Mouse (Mus musculus): ENCODE results near the gene Evl. TPM values are rescaled to one million over a fixed set of nuclear protein-coding genes. Genes with fewer than 3 reads are reported as not detected.

Gene Evl
- polyA plus RNA-seq, 1 experiment from 2014 or later: 50.7 TPM

GRCm38 (mm10) chr12:108604546-108604945, 50.0 kb downstream of the Evl start:
- no peak overlapping the region for H3K27ac ChIP-seq
- DNase-seq (ENCODE audit: low spot score): no peak
- no peaks in the 10 kb centered on the region for H3K36me3 ChIP-seq
- no peaks in the 10 kb centered on the region for H3K9me3 ChIP-seq (replicated peaks)
- H3K4me1 ChIP-seq: peaks cover 14% of the 10 kb centered on the region
- no peaks in the 10 kb centered on the region for H3K27me3 ChIP-seq (ENCODE audit: low read depth, poor library complexity, severe bottlenecking)
- H3K4me3 ChIP-seq: no peak overlapping the region

GRCm38 (mm10) chr12:108605521-108606281, 51.2 kb downstream of the Evl start:
- no peaks in the 10 kb centered on the region for H3K27me3 ChIP-seq (ENCODE audit: low read depth, poor library complexity, severe bottlenecking)
- WGBS: 76% methylated on average over 12 of the region's 12 CpGs
- H3K4me3 ChIP-seq: no peak overlapping the region
- no peak overlapping the region for H3K27ac ChIP-seq
- no peak for DNase-seq (ENCODE audit: low spot score)
- H3K9me3 ChIP-seq (replicated peaks): no peaks in the 10 kb centered on the region
- peaks cover 14% of the 10 kb centered on the region for H3K4me1 ChIP-seq
- 0 out of 2 replicates have a peak, but pooled peaks cover 3% of the 10 kb centered on the region for H3K36me3 ChIP-seq

DNA sequence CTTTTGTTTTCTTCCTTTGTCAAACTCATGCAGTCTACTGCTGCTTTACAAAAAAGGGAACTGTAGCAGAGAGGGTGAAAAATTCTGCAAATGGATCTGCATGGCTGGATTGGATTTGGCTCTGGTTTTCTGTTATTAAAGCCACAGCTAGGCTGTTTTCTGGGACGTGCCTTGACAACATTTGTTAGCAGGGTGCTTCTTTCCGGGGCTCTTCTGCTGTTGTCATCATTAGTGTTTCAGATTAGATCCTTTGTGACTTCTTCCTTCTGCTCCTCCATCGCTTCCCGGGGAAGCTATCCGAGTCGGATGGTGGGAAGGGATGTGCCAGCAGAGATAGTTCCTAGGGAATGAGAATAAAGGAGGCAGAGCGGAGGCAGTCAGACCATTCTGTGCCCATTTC, 51.8 kb downstream of the Evl start:
- H3K27me3 ChIP-seq (ENCODE audit: low read depth, poor library complexity, severe bottlenecking): no peaks in the 10 kb centered on the region
- DNase-seq (ENCODE audit: low spot score): no peak
- peaks cover 11% of the 10 kb centered on the region for H3K4me1 ChIP-seq
- WGBS: 92% methylated on average over 7 of the region's 7 CpGs
- no peak overlapping the region for H3K4me3 ChIP-seq
- no peak overlapping the region for H3K27ac ChIP-seq
- H3K36me3 ChIP-seq: peaks cover 9% of the 10 kb centered on the region
- no peaks in the 10 kb centered on the region for H3K9me3 ChIP-seq (replicated peaks)

DNA sequence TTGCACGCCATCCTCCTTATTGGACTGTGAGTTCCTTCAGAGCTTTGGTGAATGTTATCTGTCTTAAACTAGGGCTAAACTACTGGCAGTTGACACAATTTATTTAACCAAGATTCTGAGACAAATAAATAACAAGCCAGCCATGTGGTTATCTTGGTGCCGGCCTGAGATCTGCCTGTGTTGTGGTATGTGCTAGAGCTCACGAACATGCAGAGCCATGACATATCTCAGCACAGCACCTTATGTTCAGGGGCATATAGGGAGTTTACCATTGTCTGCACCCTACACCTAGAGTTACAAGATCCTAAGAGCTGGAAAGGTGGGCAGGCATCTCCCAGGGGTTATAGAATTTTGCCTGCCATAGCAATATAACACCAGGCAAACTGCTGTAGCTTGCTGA, 54.9 kb downstream of the Evl start:
- no peak overlapping the region for H3K4me3 ChIP-seq
- peaks cover 11% of the 10 kb centered on the region for H3K4me1 ChIP-seq
- H3K27me3 ChIP-seq (ENCODE audit: low read depth, poor library complexity, severe bottlenecking): no peaks in the 10 kb centered on the region
- no peak overlapping the region for H3K27ac ChIP-seq
- no peak for DNase-seq (ENCODE audit: low spot score)
- no peaks in the 10 kb centered on the region for H3K9me3 ChIP-seq (replicated peaks)
- peaks cover 14% of the 10 kb centered on the region for H3K36me3 ChIP-seq
- WGBS: 92% methylated on average over 3 of the region's 3 CpGs

DNA sequence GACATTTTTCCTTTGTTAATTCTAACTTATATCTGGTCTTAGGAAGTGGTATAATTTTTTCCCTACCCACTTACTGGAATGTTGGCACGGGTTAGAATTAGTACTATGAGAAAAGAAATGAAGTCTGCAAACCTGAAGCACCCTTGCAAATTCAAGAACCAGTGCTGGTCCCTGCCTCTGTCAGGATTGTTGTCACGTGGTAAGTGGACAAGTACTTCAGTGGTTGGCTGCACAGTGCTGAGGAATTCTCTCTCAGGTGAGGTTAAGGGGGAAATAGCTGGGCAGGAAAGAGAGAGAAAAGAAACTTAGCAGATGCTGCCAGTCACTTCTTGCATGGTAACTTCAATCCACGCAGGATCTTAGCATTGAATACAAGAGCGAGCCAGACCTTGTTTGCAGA, 55.7 kb downstream of the Evl start:
- DNase-seq (ENCODE audit: low spot score): no peak
- H3K4me3 ChIP-seq: no peak overlapping the region
- H3K9me3 ChIP-seq (replicated peaks): no peaks in the 10 kb centered on the region
- H3K36me3 ChIP-seq: peaks cover 14% of the 10 kb centered on the region
- H3K27ac ChIP-seq: no peak overlapping the region
- 89% methylated on average over 4 of the region's 4 CpGs for WGBS
- peaks cover 9% of the 10 kb centered on the region for H3K4me1 ChIP-seq
- no peaks in the 10 kb centered on the region for H3K27me3 ChIP-seq (ENCODE audit: low read depth, poor library complexity, severe bottlenecking)

- Histone ChIP-seq H3K9me3 (replicated peaks) (no peaks in the 10 kb centered on the region), H3K27me3 (ENCODE audit: low read depth, poor library complexity, severe bottlenecking) (no peaks in the 10 kb centered on the region), H3K27ac (no peak overlapping the region), H3K4me1 (peaks cover 9% of the 10 kb centered on the region), H3K36me3 (peaks cover 19% of the 10 kb centered on the region), H3K4me3 (no peak overlapping the region)
- WGBS: 48% methylated on average over 3 of the region's 3 CpGs
- no peak for DNase-seq (ENCODE audit: low spot score)
These were observed 58.6 kb downstream of the Evl start for GRCm38 (mm10) chr12:108613081-108613480.

DNA sequence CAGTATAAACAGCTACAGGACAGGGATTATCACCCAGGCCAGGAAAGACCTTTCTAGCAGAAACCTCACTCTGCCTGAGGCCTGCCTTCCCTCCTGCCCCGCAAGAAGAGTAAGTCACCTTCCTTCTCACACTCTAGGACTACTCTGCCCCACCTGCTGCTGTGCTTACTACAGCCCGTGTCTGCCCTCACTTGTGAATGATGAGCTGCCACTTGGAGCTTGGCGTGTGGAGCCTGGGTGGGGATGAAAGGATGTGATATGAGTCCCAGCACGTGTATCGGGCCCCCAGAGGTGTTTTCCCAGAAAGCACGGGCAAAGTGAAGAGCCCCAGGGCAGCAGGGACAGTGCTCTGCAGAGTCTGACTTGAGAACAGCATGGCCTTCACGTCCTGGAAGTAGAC, 63.0 kb downstream of the Evl start:
- H3K27ac ChIP-seq: no peak overlapping the region
- no peak for DNase-seq (ENCODE audit: low spot score)
- no peaks in the 10 kb centered on the region for H3K27me3 ChIP-seq (ENCODE audit: low read depth, poor library complexity, severe bottlenecking)

DNA sequence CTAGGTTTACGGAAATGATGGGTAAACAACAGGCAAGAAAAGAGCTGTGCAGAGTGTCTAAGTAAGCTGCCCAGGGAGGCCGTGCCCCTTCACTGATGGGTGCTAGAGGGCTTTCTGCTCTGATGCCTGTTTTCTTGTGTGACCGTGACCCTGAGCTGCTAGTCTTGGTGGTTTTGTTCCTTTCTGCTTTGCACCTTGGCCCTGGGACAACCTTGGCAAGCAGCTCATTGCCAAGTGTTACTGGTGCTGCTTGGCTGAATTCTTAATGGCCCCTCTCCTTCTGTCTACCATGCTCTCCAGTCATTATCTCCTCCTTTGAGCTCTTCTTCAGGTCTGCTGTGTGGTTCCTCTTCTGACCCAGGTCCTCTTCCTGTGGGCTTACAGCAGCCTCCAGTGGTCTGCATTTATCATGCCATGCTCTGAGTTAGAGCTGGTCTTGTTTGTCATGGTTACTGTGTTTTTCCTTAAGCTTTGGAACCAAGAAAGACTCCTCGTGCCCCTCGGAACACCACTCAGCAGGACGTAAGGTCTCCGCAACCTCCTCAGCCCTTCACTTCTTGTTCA, 65.4 kb downstream of the Evl start:
- H3K4me3 ChIP-seq: no peak overlapping the region
- no peaks in the 10 kb centered on the region for H3K9me3 ChIP-seq (replicated peaks)
- H3K27me3 ChIP-seq (ENCODE audit: low read depth, poor library complexity, severe bottlenecking): no peaks in the 10 kb centered on the region
- WGBS: 95% methylated on average over 7 of the region's 7 CpGs
- peaks cover 15% of the 10 kb centered on the region for H3K4me1 ChIP-seq
- peaks cover 14% of the 10 kb centered on the region; the same call in 1 of the 2 replicates for H3K36me3 ChIP-seq
- DNase-seq (ENCODE audit: low spot score): no peak
- H3K27ac ChIP-seq: no peak overlapping the region

More for the DNA sequence above, 63.0 kb downstream of the Evl start:
- Histone ChIP-seq H3K4me3 (no peak overlapping the region), H3K36me3 (peaks cover 16% of the 10 kb centered on the region), H3K4me1 (peaks cover 15% of the 10 kb centered on the region), H3K9me3 (replicated peaks) (no peaks in the 10 kb centered on the region)
- WGBS: 80% methylated on average over 7 of the region's 7 CpGs

- Histone ChIP-seq H3K4me3 (no peak overlapping the region), H3K4me1 (peaks cover 17% of the 10 kb centered on the region), H3K9me3 (replicated peaks) (no peaks in the 10 kb centered on the region), H3K27ac (no peak overlapping the region), H3K27me3 (ENCODE audit: low read depth, poor library complexity, severe bottlenecking) (no peaks in the 10 kb centered on the region), H3K36me3 (peaks cover 12% of the 10 kb centered on the region; the same call in 1 of the 2 replicates)
- no peak for DNase-seq (ENCODE audit: low spot score)
- 90% methylated on average over 5 of the region's 5 CpGs for WGBS
These were observed 67.9 kb downstream of the Evl start for GRCm38 (mm10) chr12:108622406-108622805.

DNA sequence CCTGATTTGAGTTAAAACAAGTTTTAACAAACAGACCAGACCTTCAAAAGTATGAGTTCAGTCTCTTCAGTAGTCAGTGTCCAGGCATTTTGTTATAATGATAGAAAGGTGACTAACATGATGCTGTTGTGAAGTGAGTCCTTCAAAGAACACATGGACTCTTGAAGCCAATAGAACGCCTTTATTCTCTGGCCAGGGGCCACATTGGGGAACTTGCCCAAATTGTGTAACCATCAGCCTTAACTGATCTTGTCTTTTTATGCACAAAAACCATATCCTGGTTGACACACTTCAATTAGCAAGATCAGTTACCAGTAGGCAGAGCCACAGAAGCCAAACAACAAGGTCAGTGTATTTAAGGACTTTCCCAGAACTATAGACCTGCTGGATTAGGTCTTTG, 75.0 kb downstream of the Evl start:
- Histone ChIP-seq H3K4me1 (peaks cover 12% of the 10 kb centered on the region), H3K9me3 (replicated peaks) (no peaks in the 10 kb centered on the region), H3K27ac (no peak overlapping the region), H3K36me3 (peaks cover 14% of the 10 kb centered on the region), H3K4me3 (no peak overlapping the region), H3K27me3 (ENCODE audit: low read depth, poor library complexity, severe bottlenecking) (no peaks in the 10 kb centered on the region)
- no peak for DNase-seq (ENCODE audit: low spot score)
- 92% methylated on average over 1 of the region's 1 CpGs for WGBS

GRCm38 (mm10) chr12:108630741-108631688, 76.5 kb downstream of the Evl start:
- H3K27me3 ChIP-seq (ENCODE audit: low read depth, poor library complexity, severe bottlenecking): no peaks in the 10 kb centered on the region
- H3K9me3 ChIP-seq (replicated peaks): no peaks in the 10 kb centered on the region
- H3K4me1 ChIP-seq: peaks cover 6% of the 10 kb centered on the region
- WGBS: 91% methylated on average over 6 of the region's 6 CpGs
- peaks cover 20% of the 10 kb centered on the region for H3K36me3 ChIP-seq
- DNase-seq (ENCODE audit: low spot score): no peak
- no peak overlapping the region for H3K27ac ChIP-seq
- H3K4me3 ChIP-seq: no peak overlapping the region

- H3K9me3 ChIP-seq (replicated peaks): no peaks in the 10 kb centered on the region
- no peaks in the 10 kb centered on the region for H3K27me3 ChIP-seq (ENCODE audit: low read depth, poor library complexity, severe bottlenecking)
- H3K4me1 ChIP-seq: peaks cover 6% of the 10 kb centered on the region
- no peak overlapping the region for H3K27ac ChIP-seq
- DNase-seq (ENCODE audit: low spot score): no peak
- peaks cover 27% of the 10 kb centered on the region for H3K36me3 ChIP-seq
- H3K4me3 ChIP-seq: no peak overlapping the region
These were observed 78.0 kb downstream of the Evl start for GRCm38 (mm10) chr12:108632501-108632900.

- Histone ChIP-seq H3K4me3 (no peak overlapping the region), H3K4me1 (peaks cover 6% of the 10 kb centered on the region), H3K36me3 (peaks cover 27% of the 10 kb centered on the region), H3K9me3 (replicated peaks) (no peaks in the 10 kb centered on the region), H3K27me3 (ENCODE audit: low read depth, poor library complexity, severe bottlenecking) (no peaks in the 10 kb centered on the region), H3K27ac (no peak overlapping the region)
- WGBS: 96% methylated on average over 1 of the region's 1 CpGs
- DNase-seq (ENCODE audit: low spot score): no peak
These were observed 79.5 kb downstream of the Evl start for GRCm38 (mm10) chr12:108634031-108634430.
